Mouse (Mus musculus) embryonic facial prominence, embryonic 13.5 days (tissue): ENCODE results near the gene Msn. TPM values are rescaled to one million over a fixed set of nuclear protein-coding genes. Genes with fewer than 3 reads are reported as not detected.
A peak's percentile ranks its signal among the peaks of the same experiment; 100 is the strongest.

ENCODE experiments used
- ATAC-seq: fragments of 200-750 bp; cut with Nextera tagmentation; 2 replicates; pipeline ENCODE4 v1.8.0; 2017; ENCODE audit warnings: low read depth; ENCODE audit not compliant: insufficient number of reproducible peaks, insufficient read depth, low FRiP score, low TSS enrichment
- H3K27ac ChIP-seq: fragments of 300-500 bp; sonication (generic); 2 replicates; pipeline ENCODE4 v1.5.1; 2015; ENCODE audit warnings: moderate library complexity, mild to moderate bottlenecking, inconsistent platforms
- H3K27me3 ChIP-seq: fragments of 300-500 bp; sonication (generic); 2 replicates; pipeline ENCODE4 v1.6.1; 2015; ENCODE audit warnings: mild to moderate bottlenecking, inconsistent platforms
- H3K36me3 ChIP-seq: fragments of 300-500 bp; sonication (generic); 2 replicates; pipeline ENCODE4 v1.6.1; 2015; ENCODE audit warnings: mild to moderate bottlenecking, inconsistent platforms
- H3K4me1 ChIP-seq: fragments of 300-500 bp; sonication (generic); 2 replicates; pipeline ENCODE4 v1.6.1; 2015; ENCODE audit warnings: inconsistent platforms
- H3K4me2 ChIP-seq: fragments of 300-500 bp; sonication (generic); 2 replicates; pipeline ENCODE4 v1.6.1; 2015; ENCODE audit warnings: moderate library complexity, mild to moderate bottlenecking, inconsistent platforms
- H3K4me3 ChIP-seq: fragments of 300-500 bp; sonication (generic); 2 replicates; pipeline ENCODE4 v1.5.1; 2015; ENCODE audit warnings: mild to moderate bottlenecking, inconsistent platforms
- H3K9ac ChIP-seq: fragments of 300-500 bp; sonication (generic); 2 replicates; pipeline ENCODE4 v1.6.1; 2015; ENCODE audit warnings: mild to moderate bottlenecking, inconsistent platforms
- H3K9me3 ChIP-seq: fragments of 300-500 bp; sonication (generic); 2 replicates; pipeline ENCODE4 v1.6.1; 2016; ENCODE audit warnings: inconsistent platforms
- WGBS: fragments of 180-500 bp; shearing (Covaris S2); methylation state at CpG from one replicate; pipeline ENCODE4 v1.1.7; 2015; ENCODE audit warnings: mixed read lengths; 5-methylcytosine and 5-hydroxymethylcytosine counted together
- polyA plus RNA-seq: library from polyadenylated mRNA; unstranded; fragments of >200 nt; fragmentation: Nextera tagmentation; extraction: Ambion mirVana; gene quantifications from 2 replicates; pipeline ENCODE4 v1.2.1, GENCODE M21; 2015

The Msn gene
- 77.1 and 77.6 TPM in 2 replicates for polyA plus RNA-seq

DNA sequence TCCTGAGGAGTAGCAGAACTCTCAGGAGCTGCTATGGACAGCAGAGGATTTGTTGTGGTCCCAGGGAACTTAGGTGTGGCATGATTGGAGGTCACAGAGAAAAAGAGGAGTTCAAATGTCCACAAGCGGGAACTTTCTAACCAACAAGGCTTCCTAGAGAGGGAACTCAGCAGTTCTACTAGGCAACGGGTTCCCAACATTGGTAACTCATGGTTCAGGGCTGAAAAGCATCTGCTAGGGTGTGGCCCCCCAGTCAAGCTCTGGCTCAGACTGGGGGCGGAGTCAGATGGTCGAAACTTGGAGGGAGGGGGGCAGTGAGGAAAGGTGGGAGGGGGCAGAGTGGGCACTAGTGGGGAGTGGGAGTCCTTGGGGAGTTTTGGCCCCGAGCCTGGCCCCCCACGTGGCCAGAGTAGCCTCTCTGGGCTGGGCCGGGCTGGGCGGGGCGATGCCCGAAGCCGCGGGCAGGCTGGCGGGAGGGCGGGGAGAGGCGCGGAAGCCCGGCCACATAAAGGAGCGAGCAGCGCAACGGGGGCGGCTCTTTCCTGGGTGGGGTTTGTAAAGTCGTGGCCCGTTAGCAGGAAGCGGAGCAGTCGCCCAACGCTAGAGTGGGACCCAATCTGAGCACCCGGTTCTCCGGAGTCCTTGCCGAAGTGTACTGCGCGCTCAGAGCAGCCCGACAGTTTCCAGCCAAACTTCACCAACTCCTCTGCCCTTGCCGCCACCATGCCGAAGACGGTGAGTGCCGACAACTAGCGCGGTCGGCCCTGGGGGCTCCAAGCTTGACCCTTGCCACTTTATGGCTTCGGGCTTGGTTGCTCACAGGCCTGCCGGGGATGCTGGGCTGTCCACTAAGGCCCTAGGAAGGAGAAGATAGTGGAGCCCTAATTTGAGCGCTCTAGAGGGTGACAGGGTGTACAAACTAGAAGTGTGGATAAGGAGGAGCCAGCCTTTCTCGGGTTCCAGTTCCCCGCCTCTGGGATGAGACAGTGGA lies at the start of gene Msn:
TSS of gene Msn (plus strand) at position 534 of the 991 bp plus-strand sequence.
- peak within 1 kb of the TSS; percentile 57 for H3K27ac ChIP-seq
- H3K9ac ChIP-seq = peak within 1 kb of the TSS; percentile 74
- H3K4me2 ChIP-seq = peak within 1 kb of the TSS; percentile 61
- peaks cover 17% of the 10 kb centered on the region for H3K27me3 ChIP-seq
- ATAC-seq = peak; percentile 76
- H3K4me3 ChIP-seq = peak within 1 kb of the TSS; percentile 53
- H3K4me1 ChIP-seq = no peaks in the 10 kb centered on the region
- 20% methylated on average over 44 of the region's 44 CpGs for WGBS
- no peaks in the 10 kb centered on the region for H3K36me3 ChIP-seq
- no peaks in the 10 kb centered on the region for H3K9me3 ChIP-seq

- no peak overlapping the region for H3K4me3 ChIP-seq
- H3K36me3 ChIP-seq = no peaks in the 10 kb centered on the region
- no peak overlapping the region for H3K4me2 ChIP-seq
- WGBS = 53% methylated on average over 1 of the region's 1 CpGs
- H3K27me3 ChIP-seq = no peaks in the 10 kb centered on the region; the same call in 1 of the 2 replicates
- H3K9me3 ChIP-seq = no peaks in the 10 kb centered on the region
- no peaks in the 10 kb centered on the region for H3K4me1 ChIP-seq
- H3K9ac ChIP-seq = no peak overlapping the region
- ATAC-seq = no peak
- no peak overlapping the region for H3K27ac ChIP-seq
Observed at GRCm38 (mm10) chrX:96052798-96053197, 43.0 kb upstream of the Msn start.

DNA sequence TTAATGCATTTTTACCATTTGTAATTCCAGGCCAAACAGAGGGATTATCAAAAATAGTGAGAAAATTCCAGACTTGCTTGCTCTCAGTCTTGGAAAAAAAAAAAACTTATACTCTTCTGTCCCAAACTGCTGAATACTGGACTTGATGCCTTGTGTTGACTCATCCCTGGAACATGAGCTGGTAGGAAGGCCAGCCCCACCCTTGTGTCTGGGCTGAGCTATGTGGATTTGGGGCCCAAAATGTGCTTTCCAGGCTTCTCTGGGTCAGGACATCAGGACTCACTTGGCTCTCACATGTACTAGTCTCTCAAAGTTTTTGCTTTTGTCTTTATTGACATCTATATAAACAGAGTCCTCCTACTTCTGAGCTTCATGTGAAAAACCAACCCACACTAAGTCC lies 18.1 kb upstream of the Msn start:
- H3K27ac ChIP-seq = no peak overlapping the region
- no peaks in the 10 kb centered on the region for H3K4me1 ChIP-seq
- no peak overlapping the region for H3K4me3 ChIP-seq
- H3K9ac ChIP-seq = no peak overlapping the region
- no peak overlapping the region for H3K4me2 ChIP-seq
- no peak for ATAC-seq
- H3K36me3 ChIP-seq = no peaks in the 10 kb centered on the region
- 0 out of 2 replicates have a peak, but pooled peaks cover 3% of the 10 kb centered on the region for H3K27me3 ChIP-seq
- no peaks in the 10 kb centered on the region for H3K9me3 ChIP-seq

DNA sequence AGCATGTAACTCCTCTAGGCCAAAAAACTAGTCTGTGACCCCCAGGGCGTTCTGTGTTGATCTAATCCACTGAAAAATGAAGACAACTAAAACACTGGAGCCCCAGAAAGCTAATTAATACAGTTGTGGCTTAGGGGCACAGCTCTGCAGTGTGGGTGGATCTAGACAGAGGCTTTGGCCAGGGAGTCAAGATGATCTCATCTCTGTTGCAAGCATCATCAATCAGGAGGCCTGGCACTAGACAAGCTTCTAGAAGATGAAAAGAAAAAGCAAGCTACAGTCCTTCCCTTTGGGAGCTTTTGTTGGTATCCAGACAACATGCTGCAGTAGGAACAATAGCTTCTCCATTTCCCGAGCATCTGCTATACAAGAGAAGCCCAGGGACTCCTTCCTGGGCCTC lies 9.6 kb upstream of the Msn start:
- Histone ChIP-seq H3K4me2 (no peak overlapping the region), H3K9ac (no peak overlapping the region), H3K4me1 (no peaks in the 10 kb centered on the region), H3K36me3 (no peaks in the 10 kb centered on the region), H3K9me3 (no peaks in the 10 kb centered on the region), H3K4me3 (no peak overlapping the region), H3K27me3 (peaks cover 7% of the 10 kb centered on the region; the same call in 1 of the 2 replicates), H3K27ac (no peak overlapping the region)
- no peak for ATAC-seq
- 52% methylated on average over 2 of the region's 2 CpGs for WGBS

GRCm38 (mm10) chrX:96096513-96097210 lies 820 bp downstream of the Msn start:
- Histone ChIP-seq H3K4me1 (no peaks in the 10 kb centered on the region), H3K36me3 (no peaks in the 10 kb centered on the region), H3K4me3 (peak overlapping the region; percentile 53), H3K9ac (peak overlapping the region; percentile 74), H3K27me3 (peaks cover 17% of the 10 kb centered on the region), H3K27ac (peak overlapping the region; percentile 57), H3K9me3 (no peaks in the 10 kb centered on the region), H3K4me2 (peak overlapping the region; percentile 61)
- 0 out of 2 replicates have a peak, but pooled peaks have one; percentile 39 for ATAC-seq
- 18% methylated on average over 15 of the region's 15 CpGs for WGBS

DNA sequence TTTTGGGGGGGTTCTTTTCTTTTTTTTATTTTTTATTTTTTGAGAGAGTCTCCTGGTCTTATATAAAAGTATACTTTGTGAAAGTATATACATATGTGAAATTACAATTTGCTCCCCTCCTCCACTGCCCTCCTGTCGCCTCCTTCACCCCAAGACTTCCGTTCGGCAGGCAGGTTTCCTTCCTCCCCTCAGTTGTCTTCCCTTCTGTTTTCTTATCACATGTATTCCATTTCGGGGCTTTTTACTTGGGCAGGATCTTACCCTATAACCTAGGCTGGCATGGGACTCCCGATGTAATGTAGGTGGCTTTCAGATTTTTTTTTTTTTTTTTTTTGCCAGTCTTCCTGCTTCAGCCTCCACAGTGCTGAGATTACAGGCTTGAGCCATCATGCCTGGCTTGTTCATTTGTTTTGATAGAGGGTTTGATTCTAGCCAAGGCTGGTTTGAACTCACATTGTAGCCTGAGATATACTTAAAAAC lies 1.7 kb downstream of the Msn start:
- Histone ChIP-seq H3K9me3 (no peaks in the 10 kb centered on the region), H3K4me2 (peak overlapping the region; percentile 61), H3K27ac (no peak overlapping the region), H3K4me1 (no peaks in the 10 kb centered on the region), H3K36me3 (no peaks in the 10 kb centered on the region), H3K9ac (no peak overlapping the region), H3K4me3 (peak overlapping the region; percentile 53), H3K27me3 (peaks cover 16% of the 10 kb centered on the region)
- 58% methylated on average over 5 of the region's 5 CpGs for WGBS
- ATAC-seq = no peak

DNA sequence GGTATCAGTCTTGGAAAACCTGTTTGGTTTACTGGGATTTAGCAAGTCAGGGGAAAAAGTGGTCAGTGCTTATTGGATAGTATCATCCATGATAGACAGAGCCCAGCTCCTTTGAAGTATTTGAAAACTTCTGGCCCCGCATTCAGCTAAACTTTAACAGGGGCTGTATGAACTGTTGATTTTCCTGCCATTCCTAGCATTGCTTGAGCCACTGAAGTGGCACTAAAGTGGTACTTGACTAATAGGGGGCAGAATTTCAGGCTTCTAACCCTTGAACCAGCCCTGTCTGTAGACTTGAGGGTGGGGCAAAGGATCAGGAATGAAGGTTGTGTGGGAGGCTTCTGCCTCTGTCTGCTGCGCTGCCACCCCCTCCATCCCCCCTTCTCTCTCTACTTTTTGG lies 3.2 kb downstream of the Msn start:
- no peak overlapping the region for H3K27ac ChIP-seq
- no peaks in the 10 kb centered on the region for H3K36me3 ChIP-seq
- H3K4me1 ChIP-seq = no peaks in the 10 kb centered on the region
- peaks cover 5% of the 10 kb centered on the region for H3K27me3 ChIP-seq
- H3K4me3 ChIP-seq = no peak overlapping the region
- H3K9me3 ChIP-seq = no peaks in the 10 kb centered on the region
- no peak overlapping the region for H3K9ac ChIP-seq
- 76% methylated on average over 2 of the region's 2 CpGs for WGBS
- ATAC-seq = no peak
- H3K4me2 ChIP-seq = no peak overlapping the region

DNA sequence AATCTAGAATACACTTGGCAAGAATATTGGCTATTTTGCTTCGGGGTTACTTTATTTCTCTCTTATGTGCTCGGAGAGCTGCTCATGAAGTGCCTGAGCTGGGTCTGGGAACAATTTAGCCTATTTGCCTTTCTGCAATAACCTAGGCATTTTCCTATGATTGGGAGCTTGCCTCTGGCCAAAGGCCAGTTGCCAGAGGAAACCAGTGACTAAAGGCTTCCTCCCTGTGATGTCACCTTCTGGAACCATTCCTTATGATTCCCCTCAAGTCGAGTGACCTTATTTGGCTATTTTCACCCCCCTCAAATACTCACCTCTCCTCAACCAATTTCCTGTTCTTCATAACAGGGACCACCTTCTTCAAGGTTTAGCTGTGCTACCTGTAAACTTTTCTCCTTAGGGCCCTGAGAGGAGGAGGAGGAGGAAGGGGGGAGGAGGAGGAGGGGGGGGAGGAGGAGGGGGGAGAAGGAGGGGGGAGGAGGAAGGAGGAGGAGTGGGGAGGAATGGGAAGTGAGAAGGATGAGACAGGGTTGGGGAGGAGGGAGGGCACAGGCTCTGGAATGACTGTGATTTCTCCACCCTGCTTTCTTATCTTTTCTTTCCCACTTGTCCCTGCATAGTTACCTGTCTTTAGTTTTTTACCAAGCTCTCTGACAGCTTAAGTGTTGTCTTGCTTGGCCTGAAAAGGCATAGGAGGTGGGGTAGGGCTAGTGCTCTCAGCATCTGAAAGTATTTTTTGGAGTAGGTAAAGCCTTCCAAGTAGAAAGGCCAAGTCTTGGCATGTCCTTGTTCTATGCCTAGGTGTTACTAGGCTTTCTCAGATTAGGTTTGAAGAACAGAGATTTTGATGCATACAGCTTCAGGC lies 11.8 kb downstream of the Msn start:
- 45% methylated on average over 3 of the region's 3 CpGs for WGBS
- H3K27me3 ChIP-seq = no peaks in the 10 kb centered on the region; the same call in 1 of the 2 replicates
- no peak overlapping the region for H3K9ac ChIP-seq
- no peaks in the 10 kb centered on the region for H3K36me3 ChIP-seq
- H3K9me3 ChIP-seq = no peaks in the 10 kb centered on the region
- no peaks in the 10 kb centered on the region for H3K4me1 ChIP-seq
- no peak overlapping the region for H3K27ac ChIP-seq
- no peak overlapping the region for H3K4me3 ChIP-seq
- no peak for ATAC-seq
- no peak overlapping the region for H3K4me2 ChIP-seq

- Histone ChIP-seq H3K27me3 (no peaks in the 10 kb centered on the region), H3K9ac (no peak overlapping the region), H3K4me2 (no peak overlapping the region), H3K9me3 (no peaks in the 10 kb centered on the region), H3K27ac (no peak overlapping the region), H3K4me3 (no peak overlapping the region), H3K36me3 (no peaks in the 10 kb centered on the region), H3K4me1 (no peaks in the 10 kb centered on the region)
- ATAC-seq = no peak
Observed at GRCm38 (mm10) chrX:96113106-96113634, 17.3 kb downstream of the Msn start.

- H3K4me1 ChIP-seq = no peaks in the 10 kb centered on the region
- no peak for ATAC-seq
- H3K9me3 ChIP-seq = no peaks in the 10 kb centered on the region
- no peaks in the 10 kb centered on the region for H3K36me3 ChIP-seq
- H3K4me2 ChIP-seq = no peak overlapping the region
- no peaks in the 10 kb centered on the region for H3K27me3 ChIP-seq
- H3K27ac ChIP-seq = no peak overlapping the region
- no peak overlapping the region for H3K4me3 ChIP-seq
- no peak overlapping the region for H3K9ac ChIP-seq
Observed at GRCm38 (mm10) chrX:96115501-96115900, 19.7 kb downstream of the Msn start.

GRCm38 (mm10) chrX:96117366-96117765 lies 21.5 kb downstream of the Msn start:
- Histone ChIP-seq H3K4me2 (no peak overlapping the region), H3K9ac (no peak overlapping the region), H3K27ac (no peak overlapping the region), H3K4me1 (no peaks in the 10 kb centered on the region), H3K27me3 (peaks cover 8% of the 10 kb centered on the region; the same call in 1 of the 2 replicates), H3K36me3 (no peaks in the 10 kb centered on the region), H3K4me3 (no peak overlapping the region), H3K9me3 (no peaks in the 10 kb centered on the region)
- WGBS = 81% methylated on average over 1 of the region's 1 CpGs
- ATAC-seq = no peak
